Mouse (Mus musculus) midbrain, embryonic 12.5 days (tissue): ENCODE results near the gene Olfr645. TPM values are rescaled to one million over a fixed set of nuclear protein-coding genes. Genes with fewer than 3 reads are reported as not detected.

Experiments
- ATAC-seq: fragments of 200-750 bp; cut with Nextera tagmentation; 2 replicates; pipeline ENCODE4 v1.8.0; 2017; ENCODE audit warnings: low read depth, moderate TSS enrichment, moderate library complexity; ENCODE audit not compliant: low FRiP score
- H3K27ac ChIP-seq: fragments of 300-500 bp; sonication (generic); replicated peaks from 2 replicates; pipeline ENCODE4 v1.5.1; 2016; ENCODE audit warnings: mild to moderate bottlenecking
- H3K27me3 ChIP-seq: fragments of 300-500 bp; sonication (generic); 2 replicates; pipeline ENCODE4 v1.6.1; 2016; ENCODE audit warnings: mild to moderate bottlenecking
- H3K36me3 ChIP-seq: fragments of 300-500 bp; sonication (generic); 2 replicates; pipeline ENCODE4 v1.6.1; 2016
- H3K4me1 ChIP-seq: fragments of 300-500 bp; sonication (generic); 2 replicates; pipeline ENCODE4 v1.6.1; 2016
- H3K4me2 ChIP-seq: fragments of 300-500 bp; sonication (generic); replicated peaks from 2 replicates; pipeline ENCODE4 v1.6.1; 2016; ENCODE audit warnings: mild to moderate bottlenecking, moderate library complexity
- H3K4me3 ChIP-seq: fragments of 300-500 bp; sonication (generic); 2 replicates; pipeline ENCODE4 v1.5.1; 2016; ENCODE audit warnings: mild to moderate bottlenecking
- H3K9ac ChIP-seq: fragments of 300-500 bp; sonication (generic); replicated peaks from 2 replicates; pipeline ENCODE4 v1.6.1; 2016; ENCODE audit warnings: mild to moderate bottlenecking, moderate library complexity
- H3K9me3 ChIP-seq: fragments of 300-500 bp; sonication (generic); 2 replicates; pipeline ENCODE4 v1.6.1; 2016; ENCODE audit warnings: mild to moderate bottlenecking
- WGBS: fragments of 180-500 bp; shearing (Covaris S2); methylation state at CpG from one replicate; pipeline ENCODE4 v1.1.7; 2016; 5-methylcytosine and 5-hydroxymethylcytosine counted together
- polyA plus RNA-seq: library from polyadenylated mRNA; unstranded; fragments of >200 nt; fragmentation: Nextera tagmentation; extraction: Ambion mirVana; gene quantifications from 2 replicates; pipeline ENCODE4 v1.2.1, GENCODE M21; 2016

Gene Olfr645
- polyA plus RNA-seq, result not detected in 2 replicates

- Histone ChIP-seq H3K9me3 (no peaks in the 10 kb centered on the region), H3K4me3 (no peak within 1 kb of the TSS), H3K27me3 (no peaks in the 10 kb centered on the region), H3K9ac (no peak within 1 kb of the TSS), H3K27ac (no peak within 1 kb of the TSS), H3K4me2 (no peak within 1 kb of the TSS), H3K4me1 (no peaks in the 10 kb centered on the region), H3K36me3 (no peaks in the 10 kb centered on the region)
- no peak for ATAC-seq
- 94% methylated on average over 1 of the region's 1 CpGs for whole genome bisulfite sequencing
Measured at GRCm38 (mm10) chr7:104085365-104085764, at the start of gene Olfr645. Gene Olfr645, minus strand, starts transcription at chr7:104085465.

- Histone ChIP-seq H3K9me3 (no peaks in the 10 kb centered on the region), H3K4me2 (no peak within 1 kb of the TSS), H3K27me3 (no peaks in the 10 kb centered on the region), H3K27ac (no peak within 1 kb of the TSS), H3K4me1 (no peaks in the 10 kb centered on the region), H3K9ac (no peak within 1 kb of the TSS), H3K4me3 (no peak within 1 kb of the TSS), H3K36me3 (no peaks in the 10 kb centered on the region)
- no peak for ATAC-seq
- 90% methylated on average over 5 of the region's 5 CpGs for WGBS
Measured at GRCm38 (mm10) chr7:104129726-104130125, 44.5 kb upstream of the Olfr645 start, which contains the start of gene Ubqln5. Gene Ubqln5, minus strand, starts transcription at chr7:104129826.

- Histone ChIP-seq H3K36me3 (no peaks in the 10 kb centered on the region), H3K9ac (no peak within 1 kb of the TSS), H3K27ac (no peak within 1 kb of the TSS), H3K9me3 (no peaks in the 10 kb centered on the region), H3K4me1 (no peaks in the 10 kb centered on the region), H3K4me2 (no peak within 1 kb of the TSS), H3K27me3 (no peaks in the 10 kb centered on the region), H3K4me3 (no peak within 1 kb of the TSS)
- ATAC-seq, result no peak
Measured at GRCm38 (mm10) chr7:104104757-104104972, 19.4 kb upstream of the Olfr645 start, which contains the start of gene Olfr646. Gene Olfr646, plus strand, starts transcription at chr7:104104873.

GRCm38 (mm10) chr7:104103913-104104756, 18.9 kb upstream of the Olfr645 start:
- H3K4me3 ChIP-seq, result no peak overlapping the region
- no peak overlapping the region for H3K9ac ChIP-seq
- no peak overlapping the region for H3K27ac ChIP-seq
- H3K27me3 ChIP-seq, result no peaks in the 10 kb centered on the region
- no peaks in the 10 kb centered on the region for H3K4me1 ChIP-seq
- no peak for ATAC-seq
- H3K4me2 ChIP-seq, result no peak overlapping the region
- 78% methylated on average over 4 of the region's 4 CpGs for WGBS
- no peaks in the 10 kb centered on the region for H3K9me3 ChIP-seq
- H3K36me3 ChIP-seq, result no peaks in the 10 kb centered on the region

- Histone ChIP-seq H3K9ac (no peak within 1 kb of the TSS), H3K27me3 (no peaks in the 10 kb centered on the region), H3K4me2 (no peak within 1 kb of the TSS), H3K4me3 (no peak within 1 kb of the TSS), H3K36me3 (no peaks in the 10 kb centered on the region), H3K4me1 (no peaks in the 10 kb centered on the region), H3K9me3 (0 out of 2 replicates have a peak, but pooled peaks cover 3% of the 10 kb centered on the region), H3K27ac (no peak within 1 kb of the TSS)
- 73% methylated on average over 2 of the region's 2 CpGs for WGBS
- ATAC-seq, result no peak
Measured at GRCm38 (mm10) chr7:104071769-104072168, 13.5 kb downstream of the Olfr645 start, which contains the start of gene Olfr644. Gene Olfr644, minus strand, starts transcription at chr7:104071869.

GRCm38 (mm10) chr7:104061345-104061744, 23.9 kb downstream of the Olfr645 start, which contains the start of gene 4930516K23Rik:
Gene 4930516K23Rik, minus strand, starts transcription at chr7:104061445.
- H3K9ac ChIP-seq, result no peak within 1 kb of the TSS
- H3K4me1 ChIP-seq, result no peaks in the 10 kb centered on the region
- H3K9me3 ChIP-seq, result no peaks in the 10 kb centered on the region
- no peak within 1 kb of the TSS for H3K27ac ChIP-seq
- no peak within 1 kb of the TSS for H3K4me3 ChIP-seq
- ATAC-seq, result no peak
- 43% methylated on average over 2 of the region's 2 CpGs for WGBS
- H3K27me3 ChIP-seq, result no peaks in the 10 kb centered on the region
- H3K4me2 ChIP-seq, result no peak within 1 kb of the TSS
- H3K36me3 ChIP-seq, result no peaks in the 10 kb centered on the region

- Histone ChIP-seq H3K9me3 (no peaks in the 10 kb centered on the region), H3K4me1 (no peaks in the 10 kb centered on the region), H3K36me3 (no peaks in the 10 kb centered on the region), H3K4me3 (no peak overlapping the region), H3K9ac (no peak overlapping the region), H3K27me3 (no peaks in the 10 kb centered on the region), H3K4me2 (no peak overlapping the region), H3K27ac (no peak overlapping the region)
- 88% methylated on average over 1 of the region's 1 CpGs for WGBS
- ATAC-seq, result no peak
Measured at GRCm38 (mm10) chr7:104059215-104059614, 26.1 kb downstream of the Olfr645 start.

GRCm38 (mm10) chr7:104052566-104052965, 32.7 kb downstream of the Olfr645 start, which contains the start of gene Olfr642:
Gene Olfr642, minus strand, starts transcription at chr7:104052666.
- 60% methylated on average over 1 of the region's 1 CpGs for WGBS
- Histone ChIP-seq H3K27ac (no peak within 1 kb of the TSS), H3K4me3 (no peak within 1 kb of the TSS), H3K36me3 (no peaks in the 10 kb centered on the region), H3K4me1 (no peaks in the 10 kb centered on the region), H3K9ac (no peak within 1 kb of the TSS), H3K9me3 (no peaks in the 10 kb centered on the region), H3K4me2 (no peak within 1 kb of the TSS), H3K27me3 (no peaks in the 10 kb centered on the region)
- ATAC-seq, result no peak

- H3K27ac ChIP-seq, result no peak overlapping the region
- no peak overlapping the region for H3K9ac ChIP-seq
- WGBS, result 91% methylated on average over 4 of the region's 4 CpGs
- no peaks in the 10 kb centered on the region for H3K4me1 ChIP-seq
- H3K27me3 ChIP-seq, result no peaks in the 10 kb centered on the region
- H3K36me3 ChIP-seq, result no peaks in the 10 kb centered on the region
- no peak overlapping the region for H3K4me3 ChIP-seq
- no peak for ATAC-seq
- no peaks in the 10 kb centered on the region for H3K9me3 ChIP-seq
- no peak overlapping the region for H3K4me2 ChIP-seq
Measured at GRCm38 (mm10) chr7:104050745-104051144, 34.5 kb downstream of the Olfr645 start.

GRCm38 (mm10) chr7:104035145-104035544, 50.1 kb downstream of the Olfr645 start, which contains the start of gene Olfr641:
Gene Olfr641, plus strand, starts transcription at chr7:104035445.
- no peaks in the 10 kb centered on the region for H3K36me3 ChIP-seq
- no peaks in the 10 kb centered on the region for H3K4me1 ChIP-seq
- H3K27ac ChIP-seq, result no peak within 1 kb of the TSS
- H3K27me3 ChIP-seq, result no peaks in the 10 kb centered on the region
- H3K4me2 ChIP-seq, result no peak within 1 kb of the TSS
- no peak for ATAC-seq
- H3K9ac ChIP-seq, result no peak within 1 kb of the TSS
- WGBS, result 79% methylated on average over 1 of the region's 1 CpGs
- no peak within 1 kb of the TSS for H3K4me3 ChIP-seq
- H3K9me3 ChIP-seq, result no peaks in the 10 kb centered on the region
